Mouse (Mus musculus): ENCODE measurements around the gene Fam49a. TPM values are rescaled to one million over a fixed set of nuclear protein-coding genes. Genes with fewer than 3 reads are reported as not detected.

Gene Fam49a
- total and polyA plus RNA-seq, 3 experiments, result 0.11 to 0.45 TPM; not detected in 1

DNA sequence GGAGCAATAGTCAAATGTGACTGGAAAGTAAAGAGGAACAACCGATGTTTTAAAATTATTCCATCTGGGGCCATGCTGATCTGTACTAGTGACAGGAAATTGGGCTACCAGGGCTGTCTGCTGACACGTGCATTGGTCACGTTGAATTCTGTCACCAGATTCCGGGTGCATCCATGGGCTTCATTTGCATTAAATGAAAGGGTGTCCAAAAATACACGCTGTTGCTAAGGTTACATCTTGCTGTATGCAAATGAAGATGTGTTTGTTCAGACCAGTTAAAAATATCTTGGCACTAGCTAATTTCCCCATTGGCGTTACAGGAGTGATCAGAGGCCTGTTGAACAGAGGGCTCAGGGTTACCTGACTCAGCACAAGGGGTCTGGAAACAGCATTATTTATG is 36.2 kb upstream of the Fam49a start:
- no peaks in the 10 kb centered on the region for H3K36me3 ChIP-seq (replicated peaks)
- H3K9me3 ChIP-seq (replicated peaks), result peaks cover under 1% of the 10 kb centered on the region; the same call in 1 of the 2 replicates
- no peak for DNase-seq (ENCODE audit: low spot score)
- H3K4me3 ChIP-seq (ENCODE audit: low read depth, low read length), result no peak overlapping the region
- no peak for TF ChIP-seq GATA2 (IDR thresholded peaks at IDR 0.05; ENCODE audit: borderline replicate concordance, low read depth, low read length)
- no peak for TF ChIP-seq POLR2AphosphoS5 (IDR thresholded peaks at IDR 0.05; ENCODE audit: insufficient replicate concordance, low read depth, low read length)
- no peak for TF ChIP-seq TAL1 (conservative IDR thresholded peaks at IDR 0.05; ENCODE audit: low read depth, low read length)
- TF ChIP-seq GATA1 (IDR thresholded peaks at IDR 0.05; ENCODE audit: borderline replicate concordance, low read length), result no peak
- TF ChIP-seq CTCF (IDR thresholded peaks at IDR 0.05; ENCODE audit: low read depth, low read length), result no peak
- no peaks in the 10 kb centered on the region for H3K27me3 ChIP-seq (ENCODE audit: insufficient read depth, low read length)
- H3K4me1 ChIP-seq (ENCODE audit: insufficient read depth, low read depth, low read length), result no peaks in the 10 kb centered on the region
- ATAC-seq (ENCODE audit: extremely low read depth, insufficient number of reproducible peaks, low FRiP score, poor library complexity, severe bottlenecking), result no peak

GRCm38 (mm10) chr12:12227594-12227993 is 34.3 kb upstream of the Fam49a start:
- Histone ChIP-seq H3K4me3 (ENCODE audit: low read depth, low read length) (no peak overlapping the region), H3K4me1 (ENCODE audit: insufficient read depth, low read depth, low read length) (no peaks in the 10 kb centered on the region), H3K9me3 (replicated peaks) (no peaks in the 10 kb centered on the region), H3K36me3 (replicated peaks) (no peaks in the 10 kb centered on the region), H3K27me3 (ENCODE audit: insufficient read depth, low read length) (no peaks in the 10 kb centered on the region)
- DNase-seq (ENCODE audit: low spot score) (no peak), ATAC-seq (ENCODE audit: extremely low read depth, insufficient number of reproducible peaks, low FRiP score, poor library complexity, severe bottlenecking) (no peak)
- TF ChIP-seq GATA2 (IDR thresholded peaks at IDR 0.05; ENCODE audit: borderline replicate concordance, low read depth, low read length) (no peak), CTCF (IDR thresholded peaks at IDR 0.05; ENCODE audit: low read depth, low read length) (no peak), TAL1 (conservative IDR thresholded peaks at IDR 0.05; ENCODE audit: low read depth, low read length) (no peak), POLR2AphosphoS5 (IDR thresholded peaks at IDR 0.05; ENCODE audit: insufficient replicate concordance, low read depth, low read length) (no peak), GATA1 (IDR thresholded peaks at IDR 0.05; ENCODE audit: borderline replicate concordance, low read length) (no peak)

GRCm38 (mm10) chr12:12230031-12230557 is 31.8 kb upstream of the Fam49a start:
- Histone ChIP-seq H3K36me3 (replicated peaks) (no peaks in the 10 kb centered on the region), H3K27me3 (ENCODE audit: insufficient read depth, low read length) (no peaks in the 10 kb centered on the region), H3K9me3 (replicated peaks) (no peaks in the 10 kb centered on the region), H3K4me3 (ENCODE audit: low read depth, low read length) (no peak overlapping the region), H3K4me1 (ENCODE audit: insufficient read depth, low read depth, low read length) (no peaks in the 10 kb centered on the region)
- no peak for ATAC-seq (ENCODE audit: extremely low read depth, insufficient number of reproducible peaks, low FRiP score, poor library complexity, severe bottlenecking)
- TF ChIP-seq TAL1 (conservative IDR thresholded peaks at IDR 0.05; ENCODE audit: low read depth, low read length) (no peak), GATA2 (IDR thresholded peaks at IDR 0.05; ENCODE audit: borderline replicate concordance, low read depth, low read length) (no peak), GATA1 (IDR thresholded peaks at IDR 0.05; ENCODE audit: borderline replicate concordance, low read length) (no peak), POLR2AphosphoS5 (IDR thresholded peaks at IDR 0.05; ENCODE audit: insufficient replicate concordance, low read depth, low read length) (no peak), CTCF (IDR thresholded peaks at IDR 0.05; ENCODE audit: low read depth, low read length) (no peak)
- DNase-seq (ENCODE audit: low spot score), result no peak

- H3K4me1 ChIP-seq (ENCODE audit: insufficient read depth, low read depth, low read length), result no peaks in the 10 kb centered on the region
- DNase-seq (ENCODE audit: low spot score), result no peak
- no peak for TF ChIP-seq TAL1 (conservative IDR thresholded peaks at IDR 0.05; ENCODE audit: low read depth, low read length)
- no peak for TF ChIP-seq POLR2AphosphoS5 (IDR thresholded peaks at IDR 0.05; ENCODE audit: insufficient replicate concordance, low read depth, low read length)
- no peak for TF ChIP-seq CTCF (IDR thresholded peaks at IDR 0.05; ENCODE audit: low read depth, low read length)
- TF ChIP-seq GATA2 (IDR thresholded peaks at IDR 0.05; ENCODE audit: borderline replicate concordance, low read depth, low read length), result no peak
- TF ChIP-seq GATA1 (IDR thresholded peaks at IDR 0.05; ENCODE audit: borderline replicate concordance, low read length), result no peak
- no peak for ATAC-seq (ENCODE audit: extremely low read depth, insufficient number of reproducible peaks, low FRiP score, poor library complexity, severe bottlenecking)
- H3K36me3 ChIP-seq (replicated peaks), result no peaks in the 10 kb centered on the region
- H3K9me3 ChIP-seq (replicated peaks), result no peaks in the 10 kb centered on the region
- no peaks in the 10 kb centered on the region for H3K27me3 ChIP-seq (ENCODE audit: insufficient read depth, low read length)
- no peak overlapping the region for H3K4me3 ChIP-seq (ENCODE audit: low read depth, low read length)
Measured at GRCm38 (mm10) chr12:12232097-12232496, 29.8 kb upstream of the Fam49a start.

DNA sequence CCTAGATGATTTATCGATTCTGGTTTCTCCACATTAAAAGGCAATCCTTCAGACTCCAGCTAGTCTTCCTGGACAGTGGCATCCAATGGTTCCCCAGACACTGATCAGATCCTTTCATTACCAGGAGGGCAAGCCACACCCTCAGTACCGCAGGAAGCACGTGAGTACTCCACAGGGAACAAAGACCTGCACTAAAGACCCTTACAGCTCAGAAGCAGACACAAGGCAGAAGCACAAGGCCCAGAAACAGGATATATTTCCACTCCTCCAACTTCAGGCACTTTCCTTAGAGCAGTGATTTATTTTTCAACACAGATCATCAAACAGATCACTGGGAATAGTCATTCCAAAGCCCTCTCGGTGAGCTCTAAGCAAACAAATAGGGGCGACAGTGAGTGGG is 25.0 kb upstream of the Fam49a start:
- ATAC-seq (ENCODE audit: extremely low read depth, insufficient number of reproducible peaks, low FRiP score, poor library complexity, severe bottlenecking), result no peak
- no peaks in the 10 kb centered on the region for H3K27me3 ChIP-seq (ENCODE audit: insufficient read depth, low read length)
- H3K9me3 ChIP-seq (replicated peaks), result peaks cover 6% of the 10 kb centered on the region; the same call in 1 of the 2 replicates
- no peaks in the 10 kb centered on the region for H3K36me3 ChIP-seq (replicated peaks)
- H3K4me1 ChIP-seq (ENCODE audit: insufficient read depth, low read depth, low read length), result no peaks in the 10 kb centered on the region
- DNase-seq (ENCODE audit: low spot score), result no peak
- TF ChIP-seq POLR2AphosphoS5 (IDR thresholded peaks at IDR 0.05; ENCODE audit: insufficient replicate concordance, low read depth, low read length), result no peak
- no peak for TF ChIP-seq GATA2 (IDR thresholded peaks at IDR 0.05; ENCODE audit: borderline replicate concordance, low read depth, low read length)
- TF ChIP-seq TAL1 (conservative IDR thresholded peaks at IDR 0.05; ENCODE audit: low read depth, low read length), result no peak
- TF ChIP-seq GATA1 (IDR thresholded peaks at IDR 0.05; ENCODE audit: borderline replicate concordance, low read length), result no peak
- TF ChIP-seq CTCF (IDR thresholded peaks at IDR 0.05; ENCODE audit: low read depth, low read length), result no peak
- H3K4me3 ChIP-seq (ENCODE audit: low read depth, low read length), result no peak overlapping the region

- Histone ChIP-seq H3K4me3 (ENCODE audit: low read depth, low read length) (no peak overlapping the region), H3K9me3 (replicated peaks) (peaks cover 7% of the 10 kb centered on the region; the same call in 1 of the 2 replicates), H3K27me3 (ENCODE audit: insufficient read depth, low read length) (no peaks in the 10 kb centered on the region), H3K4me1 (ENCODE audit: insufficient read depth, low read depth, low read length) (no peaks in the 10 kb centered on the region), H3K36me3 (replicated peaks) (no peaks in the 10 kb centered on the region)
- TF ChIP-seq GATA1 (IDR thresholded peaks at IDR 0.05; ENCODE audit: borderline replicate concordance, low read length), result no peak
- no peak for TF ChIP-seq CTCF (IDR thresholded peaks at IDR 0.05; ENCODE audit: low read depth, low read length)
- TF ChIP-seq GATA2 (IDR thresholded peaks at IDR 0.05; ENCODE audit: borderline replicate concordance, low read depth, low read length), result no peak
- no peak for TF ChIP-seq POLR2AphosphoS5 (IDR thresholded peaks at IDR 0.05; ENCODE audit: insufficient replicate concordance, low read depth, low read length)
- no peak for TF ChIP-seq TAL1 (conservative IDR thresholded peaks at IDR 0.05; ENCODE audit: low read depth, low read length)
- ATAC-seq (ENCODE audit: extremely low read depth, insufficient number of reproducible peaks, low FRiP score, poor library complexity, severe bottlenecking), result no peak
- DNase-seq (ENCODE audit: low spot score), result no peak
Measured at GRCm38 (mm10) chr12:12239502-12239901, 22.4 kb upstream of the Fam49a start.

Measured in G1E (cell line).